Mouse (Mus musculus) neural tube, embryonic 14.5 days (tissue): ENCODE measurements around the gene Ccdc74a. TPM values are rescaled to one million over a fixed set of nuclear protein-coding genes. Genes with fewer than 3 reads are reported as not detected.
A peak's percentile ranks its signal among the peaks of the same experiment; 100 is the strongest.

Experiments
- ATAC-seq: fragments of 200-750 bp; cut with Nextera tagmentation; 2 replicates; pipeline ENCODE4 v1.8.0; 2017; ENCODE audit warnings: low read depth, mild to moderate bottlenecking, moderate TSS enrichment, moderate library complexity
- H3K27ac ChIP-seq: fragments of 300-500 bp; sonication (generic); 2 replicates; pipeline ENCODE4 v1.5.1; 2014; ENCODE audit warnings: low read depth, mild to moderate bottlenecking, control low read depth, low read length, moderate library complexity, mixed read lengths
- H3K27me3 ChIP-seq: fragments of 300-500 bp; sonication (generic); 2 replicates; pipeline ENCODE4 v1.6.1; 2014; ENCODE audit warnings: low read length; ENCODE audit not compliant: control insufficient read depth, insufficient read depth
- H3K36me3 ChIP-seq: fragments of 300-500 bp; sonication (generic); 2 replicates; pipeline ENCODE4 v1.6.1; 2014; ENCODE audit warnings: low read length, mixed read lengths; ENCODE audit not compliant: control insufficient read depth, insufficient read depth
- H3K4me1 ChIP-seq: fragments of 300-500 bp; sonication (generic); 2 replicates; pipeline ENCODE4 v1.6.1; 2014; ENCODE audit warnings: low read length; ENCODE audit not compliant: control insufficient read depth, insufficient read depth
- H3K4me2 ChIP-seq: fragments of 300-500 bp; sonication (generic); 2 replicates; pipeline ENCODE4 v1.6.1; 2014; ENCODE audit warnings: mild to moderate bottlenecking, low read depth, low read length, control low read depth
- H3K4me3 ChIP-seq: fragments of 300-500 bp; sonication (generic); 2 replicates; pipeline ENCODE4 v1.5.1; 2014; ENCODE audit warnings: low read depth, low read length, control low read depth, mixed read lengths
- H3K9ac ChIP-seq: fragments of 300-500 bp; sonication (generic); replicated peaks from 2 replicates; pipeline ENCODE4 v1.6.1; 2014; ENCODE audit warnings: low read depth, mild to moderate bottlenecking, control low read depth, low read length, mixed read lengths
- H3K9me3 ChIP-seq: fragments of 300-500 bp; sonication (generic); 2 replicates; pipeline ENCODE4 v1.6.1; 2016; ENCODE audit warnings: low read length; ENCODE audit not compliant: control insufficient read depth
- WGBS: fragments of 180-500 bp; shearing (Covaris S2); extraction: QIAGEN DNeasy Blood & Tissue Kit; methylation state at CpG from one replicate; pipeline ENCODE4 v1.1.7; 2014; 5-methylcytosine and 5-hydroxymethylcytosine counted together
- polyA plus RNA-seq: library from polyadenylated mRNA; unstranded; fragments of >200 nt; fragmentation: Nextera tagmentation; extraction: Ambion mirVana; gene quantifications from 2 replicates; pipeline ENCODE4 v1.2.1, GENCODE M21; 2014

The Ccdc74a gene
- polyA plus RNA-seq, 1 experiment from 2014 or later, result 11.3 TPM

GRCm38 (mm10) chr16:17638036-17638628, 8.1 kb upstream of the Ccdc74a start:
- Histone ChIP-seq H3K4me1 (no peaks in the 10 kb centered on the region), H3K9me3 (no peaks in the 10 kb centered on the region), H3K27ac (no peak overlapping the region), H3K36me3 (peaks cover 34% of the 10 kb centered on the region), H3K4me2 (no peak overlapping the region), H3K9ac (no peak overlapping the region), H3K4me3 (no peak overlapping the region), H3K27me3 (no peaks in the 10 kb centered on the region)
- 93% methylated on average over 9 of the region's 9 CpGs for WGBS
- ATAC-seq, result no peak

- ATAC-seq, result no peak
- H3K36me3 ChIP-seq, result peaks cover 29% of the 10 kb centered on the region
- no peak overlapping the region for H3K4me2 ChIP-seq
- no peaks in the 10 kb centered on the region for H3K9me3 ChIP-seq
- no peaks in the 10 kb centered on the region for H3K4me1 ChIP-seq
- 92% methylated on average over 3 of the region's 3 CpGs for WGBS
- no peak overlapping the region for H3K9ac ChIP-seq
- H3K27ac ChIP-seq, result no peak overlapping the region
- H3K4me3 ChIP-seq, result no peak overlapping the region
- no peaks in the 10 kb centered on the region for H3K27me3 ChIP-seq
These were observed 7.2 kb upstream of the Ccdc74a start for GRCm38 (mm10) chr16:17639081-17639480.

GRCm38 (mm10) chr16:17639951-17640350, 6.3 kb upstream of the Ccdc74a start:
- Histone ChIP-seq H3K9ac (no peak overlapping the region), H3K4me1 (no peaks in the 10 kb centered on the region), H3K9me3 (no peaks in the 10 kb centered on the region), H3K36me3 (peaks cover 29% of the 10 kb centered on the region), H3K4me2 (no peak overlapping the region), H3K27ac (no peak overlapping the region), H3K27me3 (no peaks in the 10 kb centered on the region), H3K4me3 (no peak overlapping the region)
- WGBS, result 92% methylated on average over 6 of the region's 6 CpGs
- ATAC-seq, result no peak

GRCm38 (mm10) chr16:17640706-17641105, 5.6 kb upstream of the Ccdc74a start:
- Histone ChIP-seq H3K9ac (no peak overlapping the region), H3K4me3 (no peak overlapping the region), H3K27ac (no peak overlapping the region), H3K9me3 (no peaks in the 10 kb centered on the region), H3K4me1 (no peaks in the 10 kb centered on the region), H3K36me3 (peaks cover 29% of the 10 kb centered on the region), H3K27me3 (no peaks in the 10 kb centered on the region), H3K4me2 (no peak overlapping the region)
- ATAC-seq, result no peak
- 96% methylated on average over 9 of the region's 9 CpGs for WGBS

- Histone ChIP-seq H3K4me1 (no peaks in the 10 kb centered on the region), H3K27me3 (no peaks in the 10 kb centered on the region), H3K27ac (no peak overlapping the region), H3K4me3 (no peak overlapping the region), H3K36me3 (peaks cover 29% of the 10 kb centered on the region), H3K9ac (no peak overlapping the region), H3K9me3 (no peaks in the 10 kb centered on the region), H3K4me2 (no peak overlapping the region)
- WGBS, result 79% methylated on average over 6 of the region's 6 CpGs
- no peak for ATAC-seq
These were observed 5.0 kb upstream of the Ccdc74a start for GRCm38 (mm10) chr16:17641301-17641700.

- 88% methylated on average over 8 of the region's 8 CpGs for WGBS
- Histone ChIP-seq H3K9me3 (no peaks in the 10 kb centered on the region), H3K27ac (no peak overlapping the region), H3K36me3 (peaks cover 29% of the 10 kb centered on the region), H3K4me3 (no peak overlapping the region), H3K9ac (no peak overlapping the region), H3K4me2 (no peak overlapping the region), H3K4me1 (peaks cover 7% of the 10 kb centered on the region), H3K27me3 (no peaks in the 10 kb centered on the region)
- no peak for ATAC-seq
These were observed 4.0 kb upstream of the Ccdc74a start for GRCm38 (mm10) chr16:17642311-17642710.

- Histone ChIP-seq H3K4me1 (peaks cover 7% of the 10 kb centered on the region), H3K27ac (no peak overlapping the region), H3K27me3 (no peaks in the 10 kb centered on the region), H3K9me3 (no peaks in the 10 kb centered on the region), H3K4me3 (no peak overlapping the region), H3K36me3 (peaks cover 25% of the 10 kb centered on the region), H3K9ac (no peak overlapping the region), H3K4me2 (no peak overlapping the region)
- 91% methylated on average over 4 of the region's 4 CpGs for WGBS
- no peak for ATAC-seq
These were observed 2.8 kb upstream of the Ccdc74a start for GRCm38 (mm10) chr16:17643437-17643990.

GRCm38 (mm10) chr16:17647156-17647555, 886 bp downstream of the Ccdc74a start:
- Histone ChIP-seq H3K36me3 (peaks cover 19% of the 10 kb centered on the region), H3K4me3 (peak overlapping the region; percentile 59; the same call in 1 of the 2 replicates), H3K4me2 (peak overlapping the region; percentile 89), H3K9me3 (no peaks in the 10 kb centered on the region), H3K4me1 (peaks cover 7% of the 10 kb centered on the region), H3K27ac (no peak overlapping the region), H3K27me3 (no peaks in the 10 kb centered on the region), H3K9ac (peak overlapping the region; percentile 57; the same call in 1 of the 2 replicates)
- WGBS, result 20% methylated on average over 1 of the region's 1 CpGs
- 0 out of 2 replicates have a peak, but pooled peaks have one; percentile 5 for ATAC-seq

- peaks cover 22% of the 10 kb centered on the region for H3K36me3 ChIP-seq
- no peaks in the 10 kb centered on the region for H3K27me3 ChIP-seq
- H3K9me3 ChIP-seq, result no peaks in the 10 kb centered on the region
- H3K27ac ChIP-seq, result no peak overlapping the region
- 88% methylated on average over 10 of the region's 10 CpGs for WGBS
- no peak overlapping the region for H3K9ac ChIP-seq
- ATAC-seq, result no peak
- no peak overlapping the region for H3K4me2 ChIP-seq
- H3K4me1 ChIP-seq, result peaks cover 7% of the 10 kb centered on the region
- no peak overlapping the region for H3K4me3 ChIP-seq
These were observed 1.5 kb downstream of the Ccdc74a start for GRCm38 (mm10) chr16:17647566-17648340.
